Mouse (Mus musculus) testis, adult 2 months (tissue): ENCODE results near the gene Arid1a.

Experiments
- CTCF ChIP-seq: fragments of 200-500 bp; IDR thresholded peaks from 2 replicates; pipeline ENCODE4 v1.5.1; 2012; ENCODE audit warnings: low read depth, mild to moderate bottlenecking, inconsistent platforms, low read length, moderate library complexity; ENCODE audit not compliant: control insufficient read depth, insufficient read depth, insufficient replicate concordance
- POLR2A ChIP-seq: fragments of 200-500 bp; IDR thresholded peaks from 2 replicates; pipeline ENCODE4 v1.6.1; 2012; ENCODE audit warnings: low read depth, mild to moderate bottlenecking, inconsistent platforms, low read length, moderate library complexity; ENCODE audit not compliant: control insufficient read depth

- TF ChIP-seq CTCF, result no peak
- TF ChIP-seq POLR2A, result no peak
Measured at GRCm38 (mm10) chr4:133711307-133712076, 45.1 kb downstream of the Arid1a start.
